10 mouse cellular contexts compared by ENCODE assay signal in genomic region chr8:61421606-61422005, GRCm38 (mm10).
DNase-seq lines count a peak whose midpoint lies in the region; ATAC-seq lines count a peak whose summit lies in the region.
"Had no signal": no experiment of that assay in that cellular context is flagged by ENCODE, and none has a peak within 500 bp of the region (broad histone marks: within the 10 kb centered on the region; RNA-seq: fewer than 3 reads in every experiment).

No protein-coding gene starts in this region.

- H3K4me2 ChIP-seq in hindbrain, embryonic 16.5 days (ENCODE audit: low read length), result no peak overlapping the region
- H3K4me2 ChIP-seq: heart, embryonic 12.5 days; limb, embryonic 12.5 days had no signal

- H3K27me3 ChIP-seq in hindbrain, embryonic 16.5 days (replicated peaks; ENCODE audit: control insufficient read depth, insufficient read depth, low read length), result no peaks in the 10 kb centered on the region
- no peaks in the 10 kb centered on the region for H3K27me3 ChIP-seq in hindbrain, embryonic 10.5 days (ENCODE audit: insufficient read depth, poor library complexity, severe bottlenecking)
- H3K27me3 ChIP-seq: heart, embryonic 12.5 days; limb, embryonic 12.5 days had no signal

- WGBS in hindbrain, embryonic 16.5 days, result 68% methylated on average over 11 of the region's 11 CpGs
- 79% methylated on average over 11 of the region's 11 CpGs for WGBS in hindbrain, embryonic 10.5 days

- peaks cover 6% of the 10 kb centered on the region for H3K4me1 ChIP-seq in hindbrain, embryonic 16.5 days (ENCODE audit: control insufficient read depth, insufficient read depth, low read depth, low read length)
- H3K4me1 ChIP-seq in hindbrain, embryonic 10.5 days (replicated peaks), result peaks cover 8% of the 10 kb centered on the region; the same call in 1 of the 2 replicates

- H3K36me3 ChIP-seq in hindbrain, embryonic 16.5 days (ENCODE audit: control insufficient read depth, insufficient read depth, low read length), result no peaks in the 10 kb centered on the region
- no peaks in the 10 kb centered on the region for H3K36me3 ChIP-seq in hindbrain, embryonic 10.5 days
- H3K36me3 ChIP-seq: heart, embryonic 12.5 days; limb, embryonic 12.5 days had no signal

- H3K9me3 ChIP-seq in hindbrain, embryonic 16.5 days (ENCODE audit: control insufficient read depth, low read length), result no peaks in the 10 kb centered on the region
- H3K9me3 ChIP-seq in hindbrain, embryonic 10.5 days, result 0 out of 2 replicates have a peak, but pooled peaks cover 2% of the 10 kb centered on the region
- H3K9me3 ChIP-seq: heart, embryonic 12.5 days; limb, embryonic 12.5 days had no signal

- 0 out of 2 replicates have a peak, but pooled peaks have one; percentile 19 for ATAC-seq in hindbrain, embryonic 16.5 days

- H3K4me3 ChIP-seq in hindbrain, embryonic 16.5 days (ENCODE audit: low read length), result no peak overlapping the region
- H3K4me3 ChIP-seq in hindbrain, embryonic 10.5 days, result no peak overlapping the region
- H3K4me3 ChIP-seq: heart, embryonic 12.5 days; limb, embryonic 12.5 days had no signal

- DNase-seq in hindbrain, embryonic 10.5 days (ENCODE audit: low spot score), result no peak
- peak; percentile 27 to 34 for DNase-seq in frontal cortex, adult 2 months (ENCODE audit: extremely low spot score in 1 of 2, low spot score in 1 of 2)
- DNase-seq in left cerebral cortex, adult 18-20 months (ENCODE audit: low spot score in 2 of 2), result peak; percentile 11 to 15
- peak; percentile 11 for DNase-seq in right cerebral cortex, postnatal 4 days
- no peak for DNase-seq in adrenal gland, postnatal 10 days
- DNase-seq in lung, postnatal 10 days, result no peak
- DNase-seq in cerebellum, adult 11-12 months, result no peak

- no peak overlapping the region for H3K9ac ChIP-seq in hindbrain, embryonic 16.5 days (ENCODE audit: low read depth, low read length)
- H3K9ac ChIP-seq: heart, embryonic 12.5 days; limb, embryonic 12.5 days had no signal

- H3K27ac ChIP-seq in hindbrain, embryonic 16.5 days (ENCODE audit: low read depth, low read length), result no peak overlapping the region
- no peak overlapping the region; the same call in 1 of the 2 replicates for H3K27ac ChIP-seq in hindbrain, embryonic 10.5 days
- H3K27ac ChIP-seq: limb, embryonic 12.5 days had no signal

Comparison
In these comparisons a context has a peak if more than half of its experiments do, and no peak if none do; other contexts are left out.
1. DNase-seq: peak in frontal cortex, adult 2 months (2 of 2), left cerebral cortex, adult 18-20 months (2 of 2) and right cerebral cortex, postnatal 4 days (single experiment); none in hindbrain, embryonic 10.5 days (single experiment), adrenal gland, postnatal 10 days (single experiment), lung, postnatal 10 days (single experiment) and cerebellum, adult 11-12 months (single experiment).